Mouse (Mus musculus): ENCODE data around the gene Efna1. TPM values are rescaled to one million over a fixed set of nuclear protein-coding genes. Genes with fewer than 3 reads are reported as not detected.

Efna1 gene
- polyA plus RNA-seq, 1 experiment = 54.1 TPM

GRCm38 (mm10) chr3:89251365-89251895 lies 29.5 kb downstream of the Efna1 start:
- peak overlapping the region; percentile 81 for H3K27ac ChIP-seq (ENCODE audit: insufficient read depth, low read depth, low read length)
- TF ChIP-seq POLR2A (IDR thresholded peaks at IDR 0.05; ENCODE audit: low read depth, low read length) (no peak), CTCF (conservative IDR thresholded peaks at IDR 0.05; ENCODE audit: insufficient read depth, insufficient read length, low read depth, low read length) (no peak)
- H3K36me3 ChIP-seq (ENCODE audit: control insufficient read depth, insufficient read depth, low read length) = no peaks in the 10 kb centered on the region
- H3K4me3 ChIP-seq (ENCODE audit: insufficient read depth, low read depth, low read length) = peak overlapping the region; percentile 17; the same call in 1 of the 2 replicates
- peaks cover 6% of the 10 kb centered on the region; the same call in 1 of the 2 replicates for H3K4me1 ChIP-seq (ENCODE audit: control insufficient read depth, insufficient read depth, low read length)
- WGBS = 11% methylated on average over 17 of the region's 17 CpGs
- no peaks in the 10 kb centered on the region for H3K27me3 ChIP-seq (replicated peaks; ENCODE audit: control insufficient read depth, insufficient read depth, low read length)
- DNase-seq = peak; percentile 90

GRCm38 (mm10) chr3:89250435-89251040 lies 30.4 kb downstream of the Efna1 start:
- peak overlapping the region; percentile 58 for H3K27ac ChIP-seq (ENCODE audit: insufficient read depth, low read depth, low read length)
- peak; percentile 89 for DNase-seq
- H3K4me3 ChIP-seq (ENCODE audit: insufficient read depth, low read depth, low read length) = no peak overlapping the region
- peaks cover 10% of the 10 kb centered on the region; the same call in 1 of the 2 replicates for H3K4me1 ChIP-seq (ENCODE audit: control insufficient read depth, insufficient read depth, low read length)
- no peaks in the 10 kb centered on the region for H3K27me3 ChIP-seq (replicated peaks; ENCODE audit: control insufficient read depth, insufficient read depth, low read length)
- 20% methylated on average over 7 of the region's 7 CpGs for WGBS
- TF ChIP-seq POLR2A (IDR thresholded peaks at IDR 0.05; ENCODE audit: low read depth, low read length) (no peak), CTCF (conservative IDR thresholded peaks at IDR 0.05; ENCODE audit: insufficient read depth, insufficient read length, low read depth, low read length) (peak; percentile 95)
- no peaks in the 10 kb centered on the region for H3K36me3 ChIP-seq (ENCODE audit: control insufficient read depth, insufficient read depth, low read length)

- 82% methylated on average over 4 of the region's 4 CpGs for WGBS
- Histone ChIP-seq H3K27me3 (replicated peaks; ENCODE audit: control insufficient read depth, insufficient read depth, low read length) (no peaks in the 10 kb centered on the region), H3K4me1 (ENCODE audit: control insufficient read depth, insufficient read depth, low read length) (peaks cover 24% of the 10 kb centered on the region), H3K36me3 (ENCODE audit: control insufficient read depth, insufficient read depth, low read length) (no peaks in the 10 kb centered on the region), H3K27ac (ENCODE audit: insufficient read depth, low read depth, low read length) (no peak overlapping the region), H3K4me3 (ENCODE audit: insufficient read depth, low read depth, low read length) (no peak overlapping the region)
- DNase-seq = no peak
- no peak for TF ChIP-seq POLR2A (IDR thresholded peaks at IDR 0.05; ENCODE audit: low read depth, low read length)
- TF ChIP-seq CTCF (conservative IDR thresholded peaks at IDR 0.05; ENCODE audit: insufficient read depth, insufficient read length, low read depth, low read length) = no peak
These were observed 33.5 kb downstream of the Efna1 start for GRCm38 (mm10) chr3:89247466-89247865.

GRCm38 (mm10) chr3:89246261-89247100 lies 34.5 kb downstream of the Efna1 start, which contains the start of gene Trim46:
Gene Trim46 (minus strand): TSS chr3:89246309.
- Histone ChIP-seq H3K27me3 (replicated peaks; ENCODE audit: control insufficient read depth, insufficient read depth, low read length) (no peaks in the 10 kb centered on the region), H3K27ac (ENCODE audit: insufficient read depth, low read depth, low read length) (peak within 1 kb of the TSS; percentile 18; the same call in 1 of the 2 replicates), H3K36me3 (ENCODE audit: control insufficient read depth, insufficient read depth, low read length) (no peaks in the 10 kb centered on the region), H3K4me3 (ENCODE audit: insufficient read depth, low read depth, low read length) (peak within 1 kb of the TSS; percentile 64), H3K4me1 (ENCODE audit: control insufficient read depth, insufficient read depth, low read length) (peaks cover 24% of the 10 kb centered on the region)
- TF ChIP-seq CTCF (conservative IDR thresholded peaks at IDR 0.05; ENCODE audit: insufficient read depth, insufficient read length, low read depth, low read length) (peak; percentile 99; the same call in 1 of the 2 replicates), POLR2A (IDR thresholded peaks at IDR 0.05; ENCODE audit: low read depth, low read length) (no peak)
- DNase-seq = peak; percentile 93
- WGBS = under 1% methylated on average over 42 of the region's 42 CpGs

GRCm38 (mm10) chr3:89245688-89246171 lies 35.2 kb downstream of the Efna1 start, which contains the start of gene Krtcap2:
Gene Krtcap2 (plus strand): TSS chr3:89245966.
- TF ChIP-seq CTCF (conservative IDR thresholded peaks at IDR 0.05; ENCODE audit: insufficient read depth, insufficient read length, low read depth, low read length) (no peak), POLR2A (IDR thresholded peaks at IDR 0.05; ENCODE audit: low read depth, low read length) (no peak)
- WGBS = 5% methylated on average over 20 of the region's 20 CpGs

GRCm38 (mm10) chr3:89244982-89245687 lies 35.8 kb downstream of the Efna1 start:
- WGBS = 3% methylated on average over 20 of the region's 26 CpGs
- H3K36me3 ChIP-seq (ENCODE audit: control insufficient read depth, insufficient read depth, low read length) = no peaks in the 10 kb centered on the region
- DNase-seq = no peak
- H3K27me3 ChIP-seq (replicated peaks; ENCODE audit: control insufficient read depth, insufficient read depth, low read length) = no peaks in the 10 kb centered on the region
- peaks cover 18% of the 10 kb centered on the region for H3K4me1 ChIP-seq (ENCODE audit: control insufficient read depth, insufficient read depth, low read length)
- no peak overlapping the region for H3K27ac ChIP-seq (ENCODE audit: insufficient read depth, low read depth, low read length)
- TF ChIP-seq CTCF (conservative IDR thresholded peaks at IDR 0.05; ENCODE audit: insufficient read depth, insufficient read length, low read depth, low read length) (no peak), POLR2A (IDR thresholded peaks at IDR 0.05; ENCODE audit: low read depth, low read length) (no peak)
- H3K4me3 ChIP-seq (ENCODE audit: insufficient read depth, low read depth, low read length) = peak overlapping the region; percentile 64

More at GRCm38 (mm10) chr3:89245688-89246171, 35.2 kb downstream of the Efna1 start, which contains the start of gene Krtcap2:
- DNase-seq = peak; percentile 24
- Histone ChIP-seq H3K36me3 (ENCODE audit: control insufficient read depth, insufficient read depth, low read length) (no peaks in the 10 kb centered on the region), H3K27me3 (replicated peaks; ENCODE audit: control insufficient read depth, insufficient read depth, low read length) (no peaks in the 10 kb centered on the region), H3K4me3 (ENCODE audit: insufficient read depth, low read depth, low read length) (peak within 1 kb of the TSS; percentile 64), H3K4me1 (ENCODE audit: control insufficient read depth, insufficient read depth, low read length) (peaks cover 20% of the 10 kb centered on the region), H3K27ac (ENCODE audit: insufficient read depth, low read depth, low read length) (peak within 1 kb of the TSS; percentile 18; the same call in 1 of the 2 replicates)
